9 mouse cellular contexts compared by ENCODE assay signal in genomic region chrX:51397457-51397856, GRCm38 (mm10).
A peak's percentile ranks its signal among the peaks of the same experiment; 100 is the strongest.
DNase-seq lines count a peak whose midpoint lies in the region; ATAC-seq and TF ChIP-seq lines count a peak whose summit lies in the region.
"Had no signal": no experiment of that assay in that cellular context is flagged by ENCODE, and none has a peak within 500 bp of the region (broad histone marks: within the 10 kb centered on the region; RNA-seq: fewer than 3 reads in every experiment).

No protein-coding gene starts in this region.

- no peak overlapping the region for H3K27ac ChIP-seq in cerebellum, adult 2 months (ENCODE audit: insufficient read depth, low read length)
- H3K27ac ChIP-seq in limb, embryonic 14.5 days (replicated peaks; ENCODE audit: low read depth, low read length): no peak overlapping the region

- DNase-seq in cerebellum, adult 2 months: peak in 1 of 2 experiments; percentile 24
- no peak for DNase-seq in cerebellum, adult 11 months
- DNase-seq in left cerebral cortex, adult 11 months (ENCODE audit: low spot score): peak; percentile 7
- no peak for DNase-seq in left cerebral cortex, adult 18-20 months (ENCODE audit: low spot score in 2 of 2)
- DNase-seq in ZHBTc4 (ENCODE audit: low read depth, low spot score): peak; percentile 40
- peak; percentile 78 for DNase-seq in limb, embryonic 14.5 days (ENCODE audit: low spot score)
- DNase-seq in urinary bladder, postnatal 10 days (ENCODE audit: low spot score): no peak

- peak; percentile 26; the same call in 1 of the 2 replicates for TF ChIP-seq CTCF in cerebellum, adult 2 months (IDR thresholded peaks at IDR 0.05; ENCODE audit: borderline replicate concordance, insufficient read depth, low read depth, low read length)

- H3K4me2 ChIP-seq in limb, embryonic 14.5 days (replicated peaks; ENCODE audit: low read depth, low read length, severe bottlenecking): no peak overlapping the region

- no peaks in the 10 kb centered on the region for H3K36me3 ChIP-seq in limb, embryonic 14.5 days (ENCODE audit: control insufficient read depth, insufficient read depth, low read length)

- peak; percentile 62; the same call in 1 of the 2 replicates for ATAC-seq in limb, embryonic 14.5 days (ENCODE audit: low FRiP score, low read depth)
- ATAC-seq in erythroid progenitor cell, adult 5-6 weeks (replicated peaks; ENCODE audit: low FRiP score, poor library complexity, severe bottlenecking): no peak

- H3K9me3 ChIP-seq in limb, embryonic 14.5 days (ENCODE audit: control insufficient read depth, low read length): no peaks in the 10 kb centered on the region
- H3K9me3 ChIP-seq: megakaryocyte, embryonic 14.5 days had no signal

- no peaks in the 10 kb centered on the region for H3K27me3 ChIP-seq in cerebellum, adult 2 months (ENCODE audit: control insufficient read depth, insufficient read depth, low read length)
- H3K27me3 ChIP-seq in limb, embryonic 14.5 days (ENCODE audit: control insufficient read depth, insufficient read depth, low read length): no peaks in the 10 kb centered on the region

- H3K4me1 ChIP-seq in cerebellum, adult 2 months (ENCODE audit: control insufficient read depth, insufficient read depth, low read length): no peaks in the 10 kb centered on the region
- peaks cover 16% of the 10 kb centered on the region for H3K4me1 ChIP-seq in limb, embryonic 14.5 days (ENCODE audit: control insufficient read depth, insufficient read depth, low read length)
- H3K4me1 ChIP-seq: megakaryocyte, embryonic 14.5 days had no signal

- no peak for TF ChIP-seq POLR2A in cerebellum, adult 2 months (IDR thresholded peaks at IDR 0.05; ENCODE audit: borderline replicate concordance, insufficient read depth, low read length)
- no peak for TF ChIP-seq POLR2A in limb, embryonic 14.5 days (IDR thresholded peaks at IDR 0.05; ENCODE audit: borderline replicate concordance, extremely low read depth, insufficient read depth, insufficient read length)

- no peak overlapping the region for H3K9ac ChIP-seq in limb, embryonic 14.5 days (ENCODE audit: low read depth, low read length, severe bottlenecking)

- no peak overlapping the region for H3K4me3 ChIP-seq in cerebellum, adult 2 months (replicated peaks; ENCODE audit: insufficient read depth, low read depth, low read length)
- no peak overlapping the region for H3K4me3 ChIP-seq in limb, embryonic 14.5 days (replicated peaks; ENCODE audit: low read length)
- H3K4me3 ChIP-seq: megakaryocyte, embryonic 14.5 days had no signal

Comparison
In these comparisons a context has a peak if more than half of its experiments do, and no peak if none do; other contexts are left out.
1. DNase-seq: peak in left cerebral cortex, adult 11 months (single experiment), ZHBTc4 (single experiment) and limb, embryonic 14.5 days (single experiment); none in cerebellum, adult 11 months (single experiment), left cerebral cortex, adult 18-20 months (0 of 2) and urinary bladder, postnatal 10 days (single experiment).